Mouse (Mus musculus) forebrain, embryonic 14.5 days (tissue): ENCODE measurements at regions not wholly inside any gene's neighbourhood (a gene's known extent, or its start where the extent isn't known, plus 50 kb on each side); places are given as distances from the start of the nearest gene placed in this dataset.

Experiments used
- ATAC-seq: fragments of 200-750 bp; cut with Nextera tagmentation; 2 replicates; pipeline ENCODE4 v1.8.0; 2017; ENCODE audit warnings: mild to moderate bottlenecking, moderate library complexity
- DNase-seq: peaks from one replicate; pipeline ENCODE4 v3.0.0-alpha.2; 2015; ENCODE audit warnings: low spot score
- H3K27ac ChIP-seq: fragments of 300-500 bp; sonication (generic); 2 replicates; pipeline ENCODE4 v1.5.1; 2014; ENCODE audit warnings: low read depth, mild to moderate bottlenecking, control low read depth, low read length, moderate library complexity
- H3K27me3 ChIP-seq: fragments of 300-500 bp; sonication (generic); replicated peaks from 2 replicates; pipeline ENCODE4 v1.6.1; 2014; ENCODE audit warnings: low read length, control low read depth, mixed read lengths; ENCODE audit not compliant: control insufficient read depth, insufficient read depth
- H3K36me3 ChIP-seq: fragments of 300-500 bp; sonication (generic); 2 replicates; pipeline ENCODE4 v1.6.1; 2014; ENCODE audit warnings: low read length, control low read depth; ENCODE audit not compliant: control insufficient read depth, insufficient read depth
- H3K4me1 ChIP-seq: fragments of 300-500 bp; sonication (generic); 2 replicates; pipeline ENCODE4 v1.6.1; 2014; ENCODE audit warnings: antibody characterized with exemption, low read length, control low read depth; ENCODE audit not compliant: control insufficient read depth, insufficient read depth
- H3K4me2 ChIP-seq: fragments of 300-500 bp; sonication (generic); 2 replicates; pipeline ENCODE4 v1.6.1; 2014; ENCODE audit warnings: mild to moderate bottlenecking, control low read depth, low read length
- H3K4me3 ChIP-seq: fragments of 300-500 bp; sonication (generic); 2 replicates; pipeline ENCODE4 v1.5.1; 2014; ENCODE audit warnings: low read depth, low read length, control low read depth
- H3K9ac ChIP-seq: fragments of 300-500 bp; sonication (generic); 2 replicates; pipeline ENCODE4 v1.6.1; 2014; ENCODE audit warnings: mild to moderate bottlenecking, low read length, control low read depth, moderate library complexity
- H3K9me3 ChIP-seq: fragments of 300-500 bp; sonication (generic); replicated peaks from 2 replicates; pipeline ENCODE4 v1.6.1; 2016; ENCODE audit warnings: low read length, control low read depth, mixed read lengths; ENCODE audit not compliant: control insufficient read depth
- WGBS: fragments of 180-500 bp; shearing (Covaris S2); extraction: QIAGEN DNeasy Blood & Tissue Kit; methylation state at CpG from one replicate; pipeline ENCODE4 v1.1.7; 2014; 5-methylcytosine and 5-hydroxymethylcytosine counted together

- Histone ChIP-seq H3K27ac (no peak overlapping the region), H3K4me2 (no peak overlapping the region), H3K4me3 (no peak overlapping the region), H3K27me3 (no peaks in the 10 kb centered on the region), H3K9me3 (no peaks in the 10 kb centered on the region; the same call in 1 of the 2 replicates), H3K36me3 (no peaks in the 10 kb centered on the region), H3K9ac (no peak overlapping the region), H3K4me1 (no peaks in the 10 kb centered on the region)
- DNase-seq (peak; percentile 81), ATAC-seq (peak; percentile 96)
- 13% methylated on average over 5 of the region's 5 CpGs for WGBS
Measured at GRCm38 (mm10) chr4:92396421-92397232, 205.1 kb upstream of the Gm12666 start.
